Mouse (Mus musculus) thymus, adult 2 months (tissue): ENCODE results near the gene Hacd1.

Source experiments
- CTCF ChIP-seq: fragments of 200-500 bp; IDR thresholded peaks from 2 replicates; pipeline ENCODE4 v1.5.1; 2012; ENCODE audit warnings: mild to moderate bottlenecking, control low read depth, low read length, moderate library complexity, borderline replicate concordance; ENCODE audit not compliant: control insufficient read depth, poor library complexity, insufficient read depth; ENCODE audit errors: extremely low read depth
- POLR2A ChIP-seq: fragments of 200-500 bp; IDR thresholded peaks from 2 replicates; pipeline ENCODE4 v1.6.1; 2012; ENCODE audit warnings: mild to moderate bottlenecking, low read length, control low read depth, moderate library complexity; ENCODE audit not compliant: control insufficient read depth, poor library complexity, insufficient read depth; ENCODE audit errors: extremely low read depth

DNA sequence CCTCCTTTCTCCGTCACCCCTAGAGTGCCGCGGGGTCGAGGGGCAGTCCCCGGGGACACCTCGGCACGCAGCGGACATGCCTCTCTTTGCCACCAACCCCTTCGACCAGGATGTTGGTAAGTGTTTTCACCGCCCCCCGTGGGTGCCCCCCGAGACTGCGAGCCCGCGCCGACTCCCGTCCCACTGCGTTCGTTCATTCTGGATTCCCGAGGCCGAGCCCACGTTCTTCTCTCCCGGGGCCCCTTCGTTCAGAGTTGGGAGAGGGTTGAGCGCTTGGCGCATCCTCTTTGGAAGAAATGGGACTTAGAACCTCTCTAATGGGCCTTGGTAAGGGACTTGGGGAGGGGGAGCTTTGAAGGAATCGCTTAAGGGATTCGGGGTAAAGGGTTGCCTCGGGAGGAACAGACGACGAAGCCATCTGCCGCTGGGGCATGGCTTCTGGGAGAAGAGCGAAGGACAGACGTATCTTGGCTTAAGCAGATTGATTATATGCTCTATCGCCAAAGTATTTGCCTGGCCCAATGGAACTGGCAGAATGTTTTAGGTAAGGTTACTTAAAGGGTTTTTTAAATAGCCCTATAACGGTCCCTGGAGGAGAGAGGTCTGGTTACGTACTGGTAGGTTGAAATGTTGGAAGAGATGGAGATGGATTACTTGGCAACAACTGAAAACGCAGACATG lies 18.4 kb upstream of the Hacd1 start:
- TF ChIP-seq CTCF (no peak), POLR2A (no peak)
